Mouse (Mus musculus): ENCODE measurements around the gene Timeless. TPM values are rescaled to one million over a fixed set of nuclear protein-coding genes. Genes with fewer than 3 reads are reported as not detected.

Timeless gene
- 10 to 100 TPM; 16.6 to 21.5 TPM for total RNA-seq (2023)

DNA sequence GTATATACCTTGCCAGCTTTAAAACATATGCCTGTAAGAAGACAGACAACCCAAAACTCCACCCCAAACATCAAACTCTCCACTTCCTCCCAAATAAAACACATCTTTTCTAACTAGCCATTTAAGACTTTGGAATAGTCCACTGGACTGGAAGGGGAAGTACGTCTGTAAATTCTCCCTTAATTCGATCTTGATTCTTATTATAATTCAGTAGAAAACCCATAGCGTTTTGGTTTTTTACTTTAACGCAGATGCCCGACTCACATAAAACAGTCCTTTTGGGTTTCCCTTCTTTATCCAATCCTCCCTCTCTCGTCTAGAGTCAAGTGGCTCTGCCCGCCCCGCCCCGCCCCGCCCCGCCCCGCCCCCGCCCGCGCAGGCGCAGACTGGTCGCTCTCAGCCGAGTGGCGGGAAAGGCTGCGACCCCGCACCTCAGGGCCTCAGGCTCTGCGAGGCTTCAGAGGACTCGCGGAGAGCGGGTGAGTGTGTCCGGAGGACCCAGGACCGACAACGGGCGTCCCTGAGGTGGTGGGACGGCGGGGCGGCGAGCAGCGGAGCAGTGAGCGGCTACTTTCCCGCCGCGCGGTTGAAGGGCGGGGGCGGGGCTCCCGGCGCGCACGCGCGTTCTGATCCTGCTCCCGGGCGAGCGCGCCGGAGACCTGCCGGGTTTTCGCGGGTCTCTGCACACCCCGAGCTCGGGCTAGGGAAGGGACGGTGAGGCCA is at the start of gene Timeless:
Gene Timeless, plus strand, starts transcription at position 369 of the 723 bp plus-strand sequence.

DNA sequence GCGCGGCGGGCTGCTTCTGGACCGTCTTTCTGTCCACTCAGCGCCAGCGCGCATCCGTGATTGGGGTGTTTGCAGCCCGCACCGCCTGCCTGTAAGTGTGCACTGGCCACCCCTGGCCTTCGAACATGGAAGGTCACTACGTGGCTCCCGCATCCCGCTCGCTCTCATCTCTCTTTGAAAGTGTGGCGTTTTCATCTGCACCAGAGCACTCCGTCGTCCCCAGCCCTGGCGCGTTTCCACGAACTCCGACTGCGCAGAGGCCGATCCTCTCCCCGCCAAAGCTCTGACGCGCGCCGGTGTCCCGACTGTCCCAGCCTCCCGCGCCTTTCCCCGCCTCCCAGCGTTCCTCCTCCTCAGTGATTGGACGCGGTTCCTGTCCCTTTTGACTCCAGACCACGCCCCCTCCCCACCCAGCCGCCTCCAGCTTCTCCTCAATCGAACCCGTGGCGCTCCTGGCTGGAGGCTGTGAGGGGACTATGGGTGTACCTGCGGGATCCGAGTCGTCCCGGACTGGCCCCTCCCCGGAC is 37.8 kb upstream of the Timeless start, which contains the start of gene Gls2:
Gene Gls2, plus strand, starts transcription at position 434 of the 527 bp plus-strand sequence.

DNA sequence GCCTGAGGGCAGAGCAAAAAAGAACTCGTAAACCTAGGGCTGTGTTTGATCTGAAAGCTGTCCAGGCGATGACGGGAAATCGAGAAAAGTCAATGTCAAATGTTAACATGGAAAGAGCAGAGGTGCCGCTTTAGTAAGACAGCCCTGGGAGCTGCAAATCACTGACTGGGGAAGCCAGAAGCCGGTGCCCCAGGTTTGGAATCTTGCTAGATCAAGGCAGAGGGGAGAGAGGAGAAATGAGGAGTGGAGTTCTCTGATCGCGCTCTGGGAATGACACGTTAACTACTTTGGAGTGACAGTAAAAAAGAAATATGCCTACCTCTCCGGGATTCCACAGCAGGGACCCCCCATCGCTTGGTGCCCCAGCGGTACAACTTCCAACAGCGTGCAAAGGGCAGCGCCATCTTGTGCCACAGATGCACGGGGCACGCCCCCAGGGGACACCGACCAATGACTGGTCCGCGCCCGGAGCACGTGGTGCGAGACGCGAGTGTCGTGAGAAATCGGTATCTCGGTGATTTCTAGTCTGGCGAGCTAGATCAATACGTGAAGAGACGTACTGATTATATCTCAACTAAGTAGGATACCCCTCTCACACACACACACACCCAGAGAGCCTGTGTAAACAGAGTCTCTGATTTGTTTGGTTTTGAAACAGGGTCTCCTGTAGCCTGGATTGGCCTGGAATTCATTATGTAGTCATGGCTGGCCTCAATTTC is 20.3 kb upstream of the Timeless start, which contains the start of gene Spryd4:
Gene Spryd4, minus strand, starts transcription at position 418 of the 719 bp plus-strand sequence.

DNA sequence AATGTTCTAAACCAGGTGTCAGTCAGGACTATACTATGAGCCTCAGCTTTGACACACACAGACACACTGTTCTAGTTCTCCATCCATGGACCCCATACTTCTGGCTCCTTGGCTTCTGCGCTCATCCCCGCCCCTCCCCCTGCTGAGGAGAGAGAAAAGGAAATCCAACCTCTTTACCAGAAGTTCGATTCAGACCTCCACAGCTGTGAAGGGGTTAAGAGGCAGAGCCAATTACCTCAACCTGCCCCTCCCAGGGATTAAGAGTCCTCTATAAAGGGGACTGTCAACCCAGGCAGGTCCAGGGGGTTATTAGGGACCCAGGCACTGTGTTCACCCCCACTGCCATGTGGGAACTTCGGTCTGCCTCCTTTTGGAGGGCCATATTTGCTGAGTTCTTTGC is 6.3 kb upstream of the Timeless start, which contains the start of gene Mip:
Gene Mip, plus strand, starts transcription at position 301 of the 400 bp plus-strand sequence.

DNA sequence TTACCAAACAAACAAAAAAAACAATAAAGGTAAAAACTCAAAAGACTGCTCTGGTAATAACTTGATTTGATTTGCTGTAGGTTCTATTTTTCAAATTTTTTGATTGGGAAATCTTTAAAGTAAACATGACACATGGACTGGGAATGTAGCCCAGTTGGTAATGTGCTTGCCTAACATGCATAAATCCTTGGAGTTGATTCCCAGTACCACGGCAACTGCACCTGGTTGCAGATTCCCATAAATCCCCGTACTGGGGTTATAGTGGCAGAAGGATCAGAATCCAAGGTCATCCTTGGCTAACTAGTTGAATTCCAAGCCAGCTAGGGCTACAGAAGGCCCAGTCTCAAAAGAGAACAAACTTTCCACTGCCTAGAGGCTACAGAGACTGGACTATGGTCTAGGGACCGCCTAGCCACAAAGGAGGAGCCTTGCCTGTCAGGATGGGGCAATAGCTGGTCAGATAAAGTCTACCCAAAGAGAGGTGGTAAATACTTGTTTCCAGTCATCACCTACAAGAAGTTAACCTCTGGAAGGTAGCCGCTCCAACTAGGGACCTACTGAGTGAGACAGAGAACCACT is 21.9 kb downstream of the Timeless start, which contains the start of gene Apon:
Gene Apon, plus strand, starts transcription at position 420 of the 579 bp plus-strand sequence.

DNA sequence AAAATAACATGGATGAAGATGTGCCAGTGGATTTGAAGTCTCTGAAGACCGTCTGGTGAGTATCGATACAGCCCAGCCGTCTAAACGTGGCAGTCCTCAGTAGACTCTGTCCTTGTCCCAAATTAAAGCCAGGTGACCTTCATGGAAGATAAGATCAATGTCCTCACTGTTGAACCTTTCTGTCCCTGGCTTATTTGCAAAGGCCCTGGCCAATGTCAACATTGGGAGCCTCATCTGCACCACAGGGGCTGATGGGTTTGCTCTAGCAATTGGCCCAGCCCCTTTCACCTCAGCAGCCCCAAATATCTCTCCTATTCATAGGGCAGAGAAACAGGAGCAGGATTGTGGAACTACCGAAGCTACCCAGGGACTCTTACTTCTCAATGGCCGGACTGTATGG is 36.5 kb downstream of the Timeless start, which contains the start of gene Apof:
Gene Apof, plus strand, starts transcription at position 301 of the 400 bp plus-strand sequence.

DNA sequence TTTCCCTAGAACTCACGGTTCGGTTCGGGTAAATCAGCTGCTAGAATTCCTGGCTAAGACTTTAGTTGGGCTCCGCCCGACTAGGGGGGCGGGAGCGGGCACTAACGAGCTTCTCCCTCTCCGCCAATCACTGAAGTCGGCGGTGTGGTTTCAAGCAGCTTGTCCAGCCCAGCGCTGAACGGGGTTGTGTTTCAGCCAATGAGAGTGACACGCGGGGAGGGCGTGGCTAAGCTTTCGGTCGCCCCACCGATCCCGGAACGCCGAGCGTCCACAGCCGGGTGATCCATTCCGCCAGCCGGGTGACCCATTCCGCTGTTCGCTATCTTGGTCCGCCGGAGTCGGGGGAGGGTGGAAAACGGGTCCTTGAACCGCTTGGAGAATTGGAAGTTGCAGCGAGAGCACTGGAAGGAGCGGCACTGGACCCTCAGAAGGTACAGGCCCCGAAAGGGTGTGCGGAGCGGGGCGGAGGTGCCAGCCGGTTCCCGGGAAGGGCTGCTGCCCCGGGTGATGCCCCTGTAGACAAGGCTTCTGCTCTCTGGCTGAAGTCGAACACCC is 38.5 kb downstream of the Timeless start, which contains the start of gene Stat2:
Gene Stat2, plus strand, starts transcription at position 273 of the 555 bp plus-strand sequence.

DNA sequence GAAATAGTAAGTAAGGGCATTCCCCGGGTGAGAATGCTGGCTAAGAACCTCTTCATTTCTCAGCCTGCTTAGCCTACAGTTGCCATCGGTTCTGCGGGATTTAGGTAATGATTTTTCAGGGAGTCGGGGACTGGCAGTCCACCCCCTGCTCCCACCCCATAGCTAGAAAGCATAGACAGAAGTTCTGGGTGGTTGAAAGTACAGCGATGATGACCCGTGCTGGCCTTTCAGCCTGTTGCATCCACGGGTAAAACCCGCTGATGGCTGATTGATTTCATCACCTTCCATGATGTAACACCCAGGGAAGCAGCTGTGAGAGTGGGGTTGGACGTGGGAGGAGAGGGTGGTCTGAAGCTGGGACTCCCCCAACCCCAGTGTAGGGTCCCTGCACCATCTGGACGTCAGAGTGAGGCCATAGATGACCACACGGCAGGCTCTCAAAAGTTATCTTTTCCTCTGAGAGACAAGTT is 66.9 kb downstream of the Timeless start, which contains the start of gene Il23a:
Gene Il23a, minus strand, starts transcription at position 51 of the 470 bp plus-strand sequence.

Other genes starting within 250 kb of the Timeless start
- not detected for gene Hsd17b6, start 224.5 kb upstream of the Timeless start, total RNA-seq (2023)
- 10 to 100 TPM; 12.3 to 16.8 TPM for gene Prim1, start 216.9 kb upstream of the Timeless start, total RNA-seq (2023)
- gene Naca, start 196.5 kb upstream of the Timeless start, total RNA-seq (2023), result 100 to 1,000 TPM; 586 to 608 TPM
- gene Ptges3, start 173.1 kb upstream of the Timeless start, total RNA-seq (2023), result 100 to 1,000 TPM; 109 to 146 TPM
- 100 to 1,000 TPM; 583 to 605 TPM for gene Atp5b, start 148.8 kb upstream of the Timeless start, total RNA-seq (2023)
- 100 to 1,000 TPM; 140 to 143 TPM for gene Baz2a, start 140.5 kb upstream of the Timeless start, total RNA-seq (2023)
- gene Rbms2, start 51.8 kb upstream of the Timeless start, total RNA-seq (2023), result 10 to 100 TPM; 47.0 to 55.3 TPM
- gene Gls2, start 37.6 kb upstream of the Timeless start, total RNA-seq (2023), result not detected
- 10 to 100 TPM; 13.7 to 14.4 TPM for gene Spryd4, start 20.3 kb upstream of the Timeless start, total RNA-seq (2023)
- gene Mip, start 6.2 kb upstream of the Timeless start, total RNA-seq (2023), result not detected
- under 1 TPM in 1 of 2 experiments, not detected in 1; 0.38 TPM for gene Apon, start 22.0 kb downstream of the Timeless start, total RNA-seq (2023)
- 1 to 10 TPM in 1 of 2 experiments, under 1 TPM in 1; 0.89 to 1.5 TPM for gene Apof, start 36.6 kb downstream of the Timeless start, total RNA-seq (2023)
- 100 to 1,000 TPM; 136 to 139 TPM for gene Stat2, start 38.5 kb downstream of the Timeless start, total RNA-seq (2023)
- gene Il23a, start 66.7 kb downstream of the Timeless start, total RNA-seq (2023), result not detected
- gene Pan2, start 71.3 kb downstream of the Timeless start, total RNA-seq (2023), result 10 to 100 TPM; 64.1 to 67.9 TPM
- 10 to 100 TPM; 26.6 to 30.1 TPM for gene Cnpy2, start 90.4 kb downstream of the Timeless start, total RNA-seq (2023)
- 100 to 1,000 TPM; 108 to 111 TPM for gene Cs, start 105.7 kb downstream of the Timeless start, total RNA-seq (2023)
- 10 to 100 TPM; 39.6 to 39.7 TPM for gene Coq10a, start 136.9 kb downstream of the Timeless start, total RNA-seq (2023)
- gene Ankrd52, start 145.1 kb downstream of the Timeless start, total RNA-seq (2023), result 10 to 100 TPM; 74.5 to 79.2 TPM
- not detected for gene Slc39a5, start 169.2 kb downstream of the Timeless start, total RNA-seq (2023)
- gene Nabp2, start 179.4 kb downstream of the Timeless start, total RNA-seq (2023), result 10 to 100 TPM; 47.3 to 50.6 TPM
- gene Rnf41, start 179.6 kb downstream of the Timeless start, total RNA-seq (2023), result 10 to 100 TPM; 70.9 to 76.8 TPM
- 100 to 1,000 TPM; 167 to 179 TPM for gene Smarcc2, start 227.2 kb downstream of the Timeless start, total RNA-seq (2023)

Data from B cell, adult 67 days (primary cell).